Mouse (Mus musculus) hematopoietic stem cell, adult 5-6 weeks (primary cell): Measurements from ENCODE around the gene Fbf1. TPM values are rescaled to one million over a fixed set of nuclear protein-coding genes. Genes with fewer than 3 reads are reported as not detected.

Experiments used
- ATAC-seq, 2 experiments: fragments of 125-278 bp in 1 of 2; replicated peaks in 1 of 2; 2 replicates each; pipeline ENCODE4 v1.8.0; 2016 to 2017; ENCODE audit warnings: inconsistent platforms in 2 of 2, mild to moderate bottlenecking in 2 of 2, moderate number of reproducible peaks in 2 of 2, low read depth in 1 of 2, moderate TSS enrichment in 1 of 2; ENCODE audit not compliant: low FRiP score in 2 of 2, poor library complexity in 2 of 2, severe bottlenecking in 2 of 2, insufficient read depth in 1 of 2, low TSS enrichment in 1 of 2
- total RNA-seq: library from RNA; stranded (forward); fragments of 172-1452, 232-1000 nt; gene quantifications from 2 replicates; pipeline ENCODE4 v1.2.3, GENCODE M21; 2017

Fbf1 gene
- total RNA-seq, 1 experiment from 2014 or later = 46.2 TPM

DNA sequence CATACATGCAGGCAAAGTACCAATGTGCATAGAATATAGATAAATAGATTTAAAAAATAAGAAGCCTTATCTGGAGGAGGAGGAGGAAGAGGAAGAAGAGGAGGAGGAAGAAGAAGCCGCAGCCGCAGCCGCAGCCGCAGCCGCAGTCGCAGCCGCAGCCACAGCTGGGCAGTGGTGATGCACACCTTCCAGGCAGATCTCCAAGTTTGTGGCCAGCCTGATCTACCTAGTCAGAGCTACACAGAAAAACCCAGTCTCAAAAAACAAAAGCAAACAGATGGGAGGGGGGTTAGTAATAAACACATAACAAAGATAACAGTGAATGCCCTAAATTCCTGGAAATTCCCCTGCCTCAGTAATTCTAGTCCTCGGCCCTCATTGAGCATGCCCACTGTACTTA is 26.7 kb upstream of the Fbf1 start:
- ATAC-seq = no peak

DNA sequence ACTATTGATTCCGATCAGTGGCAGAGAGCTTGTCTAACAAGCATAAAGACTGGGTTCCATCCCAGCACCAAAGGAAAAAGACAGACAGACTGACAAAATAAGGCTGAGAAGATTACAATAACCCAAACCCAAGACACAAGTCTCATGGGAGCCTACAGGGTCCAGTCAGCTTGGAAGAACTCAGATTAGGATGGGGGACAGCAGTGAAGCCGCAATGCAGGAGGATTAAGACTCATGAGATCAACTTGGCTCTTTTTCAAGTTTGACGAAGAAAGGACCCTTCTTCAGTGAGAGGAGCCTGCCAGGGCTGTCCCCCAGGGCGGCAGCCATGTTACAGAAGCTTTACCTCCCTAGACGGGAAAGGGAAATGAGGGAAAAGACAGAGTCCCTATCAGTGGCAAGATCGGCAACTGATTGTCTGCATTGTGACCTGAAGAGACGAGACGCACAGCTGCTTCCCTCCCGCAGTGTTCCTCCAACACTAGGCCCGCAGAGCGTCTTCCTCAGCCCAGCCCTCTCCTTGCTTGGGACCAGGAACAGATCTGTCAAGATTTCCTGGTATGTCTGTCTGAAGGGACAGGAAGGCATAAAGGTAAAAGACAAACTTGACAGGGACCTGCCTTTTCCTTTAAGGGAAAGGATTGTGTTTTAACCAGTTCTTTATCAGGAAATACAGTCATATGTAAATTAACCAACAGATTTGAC is 19.4 kb upstream of the Fbf1 start:
- ATAC-seq = no peak

DNA sequence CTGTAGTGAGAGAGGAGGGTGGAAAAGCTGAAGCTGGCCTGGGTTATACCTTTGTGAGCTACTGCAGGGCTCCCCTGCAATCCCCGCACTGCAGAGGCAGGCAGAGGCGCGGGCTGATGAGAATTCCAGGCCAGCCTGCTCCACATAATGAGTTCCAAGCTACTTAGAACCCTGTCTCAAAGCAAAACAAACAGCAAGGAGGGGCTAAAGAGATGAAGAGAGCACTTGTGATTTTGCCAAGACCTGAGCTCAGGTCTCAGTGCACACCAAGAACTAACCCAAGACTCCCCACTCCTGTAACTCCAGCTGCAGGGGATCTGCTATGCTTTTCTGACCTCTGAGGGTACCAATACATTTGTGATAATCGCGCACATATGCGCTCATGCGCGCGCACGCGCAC is 18.4 kb upstream of the Fbf1 start:
- ATAC-seq = no peak

DNA sequence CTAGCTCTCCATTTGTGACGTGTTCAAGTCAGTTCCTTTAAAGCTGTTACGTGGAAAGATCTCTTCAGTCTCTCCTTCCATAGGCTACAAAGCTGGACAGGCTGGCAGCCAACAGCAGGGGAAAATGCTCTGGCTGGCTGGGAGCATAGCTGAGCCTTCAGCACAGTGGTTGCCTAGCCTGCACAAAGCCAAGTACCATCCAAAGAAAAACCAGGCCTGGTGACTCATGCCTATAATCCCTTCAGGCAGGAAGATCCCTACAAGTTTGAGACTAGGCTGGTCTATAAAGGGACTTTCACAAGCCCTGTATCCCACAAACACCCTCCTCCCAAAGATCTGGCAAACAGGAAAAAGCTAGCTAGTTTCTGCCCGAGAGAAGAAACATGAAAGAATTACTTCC is 17.9 kb upstream of the Fbf1 start:
- ATAC-seq = no peak

DNA sequence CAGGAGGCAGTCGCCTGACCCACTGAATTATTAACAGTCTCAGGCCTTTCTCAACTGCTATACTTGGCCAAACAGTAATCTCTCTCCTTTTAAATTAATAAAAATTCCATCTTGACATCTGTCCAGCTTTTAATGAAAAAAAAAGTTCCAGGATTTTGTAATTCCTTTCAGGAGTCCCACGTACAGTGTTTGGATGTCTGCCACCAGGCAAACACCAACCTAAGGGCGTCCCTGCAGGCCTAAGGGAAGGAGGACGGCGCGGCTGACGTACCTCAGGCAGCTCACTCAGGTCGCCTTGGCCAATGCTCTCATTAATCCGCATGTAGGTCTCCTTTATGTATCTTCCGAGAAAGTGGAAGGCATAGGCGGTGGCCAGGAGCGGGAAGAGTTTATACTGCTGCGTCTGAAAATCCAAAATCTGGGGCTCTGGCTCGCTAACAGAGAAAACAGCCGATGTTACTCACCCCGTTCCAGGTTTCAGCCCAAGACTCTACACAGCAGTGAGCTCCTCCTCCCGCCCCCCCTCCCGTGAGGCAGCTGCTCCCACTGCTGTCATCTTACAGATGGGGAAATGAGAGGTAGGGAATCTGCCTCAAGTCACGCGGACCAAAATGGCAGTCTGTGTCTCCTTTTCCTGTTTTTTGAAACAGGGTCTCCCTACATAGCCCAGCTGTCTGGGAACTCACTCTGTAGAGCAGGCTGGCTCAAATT is 10.6 kb upstream of the Fbf1 start:
- no peak for ATAC-seq

DNA sequence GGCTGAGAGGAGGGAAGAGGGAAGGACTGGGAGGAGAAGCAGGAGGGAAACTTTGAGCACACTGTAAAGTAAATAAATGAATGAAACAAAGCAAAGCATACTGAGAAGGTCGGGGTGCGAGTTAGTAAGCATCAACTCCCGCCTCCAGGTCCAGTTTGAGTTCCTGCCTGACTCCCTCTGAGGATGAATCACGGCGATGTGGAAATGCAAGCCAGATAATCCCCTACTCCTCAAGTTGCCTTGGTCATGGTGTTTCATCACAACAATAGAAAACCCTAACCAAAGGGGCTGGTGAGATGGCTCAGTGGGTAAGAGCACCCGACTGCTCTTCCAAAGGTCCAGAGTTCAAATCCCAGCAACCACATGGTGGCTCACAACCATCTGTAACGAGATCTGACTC is 8.0 kb upstream of the Fbf1 start:
- no peak for ATAC-seq

DNA sequence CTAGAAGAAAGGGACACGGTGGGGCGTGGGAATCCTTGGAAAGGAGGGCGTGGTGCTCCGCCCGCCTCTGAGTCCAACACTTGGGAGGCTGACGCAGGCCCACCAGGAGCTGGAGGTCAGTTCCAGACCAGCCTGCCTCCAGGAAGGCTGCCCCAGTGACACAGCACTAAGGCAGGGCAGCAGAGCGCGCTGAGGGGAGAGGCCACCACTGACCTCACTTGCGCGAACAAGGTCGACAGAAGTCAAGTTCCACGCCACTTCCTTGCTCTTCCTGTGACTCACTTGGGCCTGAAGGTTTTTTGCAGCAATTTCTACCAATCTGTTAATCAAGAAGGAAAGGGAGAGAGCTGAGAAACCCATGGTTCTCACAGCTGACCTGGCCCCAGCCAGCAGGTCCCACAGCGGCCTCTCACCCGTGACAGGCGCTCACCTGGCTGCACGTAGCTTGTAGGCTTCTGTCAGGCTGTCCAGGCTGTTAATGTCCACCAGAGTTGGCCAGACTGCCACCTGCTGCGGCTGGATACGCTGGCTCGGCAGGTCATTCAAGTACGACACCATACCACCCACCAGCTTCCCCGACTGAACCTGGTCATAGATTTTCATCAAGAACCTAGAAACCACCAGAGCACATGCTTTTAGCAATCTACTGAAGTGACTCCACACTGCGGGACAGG is 6.9 kb upstream of the Fbf1 start:
- no peak for ATAC-seq

DNA sequence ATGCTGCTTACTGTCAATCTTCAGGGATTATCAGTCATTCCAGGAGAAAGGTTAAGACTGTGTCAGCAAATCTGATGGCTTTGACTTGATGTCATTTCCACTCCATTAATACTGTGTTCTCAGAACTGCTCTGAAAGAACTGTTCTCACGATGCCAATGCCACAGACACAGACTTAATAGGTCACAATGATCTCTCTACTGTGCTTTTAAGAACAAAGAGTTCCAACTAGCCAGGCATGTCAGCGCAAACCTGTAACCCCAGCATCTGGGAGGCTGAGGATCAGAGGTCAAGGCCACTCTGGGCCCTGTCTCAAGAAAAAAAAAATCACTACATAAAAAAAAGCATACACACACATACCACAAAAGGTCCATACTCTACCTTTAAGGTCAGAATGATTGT is 4.0 kb upstream of the Fbf1 start:
- ATAC-seq = no peak

DNA sequence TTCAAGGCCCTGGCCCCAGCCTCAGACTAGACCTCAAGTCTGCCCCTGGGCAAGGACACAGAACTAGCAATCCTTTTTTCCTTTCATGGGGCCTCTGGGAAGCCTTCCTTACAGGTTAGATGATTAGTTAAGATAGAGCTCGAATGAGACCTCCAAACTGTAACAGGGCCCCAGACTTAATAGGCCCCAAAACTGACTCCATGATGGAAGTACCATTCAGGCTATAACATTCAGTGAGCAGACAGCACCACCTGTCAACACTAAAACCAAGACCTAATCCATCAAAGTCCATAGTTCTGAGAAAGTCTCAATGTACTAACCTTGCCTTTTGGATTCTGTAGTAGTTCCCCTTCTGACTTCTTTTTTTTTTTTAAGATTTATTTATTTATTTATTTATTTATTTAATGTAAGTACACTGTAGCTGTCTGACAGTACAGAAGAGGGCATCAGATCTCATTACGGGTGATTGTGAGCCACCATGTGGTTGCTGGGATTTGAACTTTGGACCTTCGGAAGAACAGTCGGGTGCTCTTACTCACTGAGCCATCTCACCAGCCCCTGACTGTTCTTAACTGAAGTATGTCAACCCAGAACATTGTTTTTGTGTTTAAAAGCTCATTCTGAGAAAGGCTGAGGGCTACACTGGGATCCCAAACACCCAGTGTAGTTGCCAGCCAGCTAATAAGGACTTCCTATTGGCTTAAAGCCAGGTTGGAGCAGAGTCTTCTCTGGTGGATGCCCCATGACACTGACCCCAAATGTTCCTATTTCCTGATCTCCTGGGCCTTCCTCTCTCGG is 2.2 kb upstream of the Fbf1 start:
- ATAC-seq = no peak

DNA sequence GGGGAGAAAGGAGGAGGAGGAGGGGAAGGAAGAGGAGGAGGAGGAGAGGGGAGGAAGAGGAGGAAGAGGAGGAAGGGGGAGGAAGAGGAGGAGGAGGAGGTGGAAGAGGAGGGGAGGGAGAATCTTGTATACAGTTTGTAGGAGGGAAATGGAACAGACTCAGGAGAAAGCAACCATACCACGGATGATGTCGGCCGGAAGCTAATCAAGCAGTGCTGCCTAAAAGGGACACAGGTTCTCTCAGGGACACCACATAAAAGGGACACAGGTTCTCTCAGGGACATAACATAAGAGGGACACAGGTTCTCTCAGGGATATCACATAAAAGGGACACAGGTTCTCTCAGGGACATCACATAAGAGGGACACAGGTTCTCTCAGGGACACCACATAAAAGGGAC is 1.2 kb upstream of the Fbf1 start:
- ATAC-seq = no peak

DNA sequence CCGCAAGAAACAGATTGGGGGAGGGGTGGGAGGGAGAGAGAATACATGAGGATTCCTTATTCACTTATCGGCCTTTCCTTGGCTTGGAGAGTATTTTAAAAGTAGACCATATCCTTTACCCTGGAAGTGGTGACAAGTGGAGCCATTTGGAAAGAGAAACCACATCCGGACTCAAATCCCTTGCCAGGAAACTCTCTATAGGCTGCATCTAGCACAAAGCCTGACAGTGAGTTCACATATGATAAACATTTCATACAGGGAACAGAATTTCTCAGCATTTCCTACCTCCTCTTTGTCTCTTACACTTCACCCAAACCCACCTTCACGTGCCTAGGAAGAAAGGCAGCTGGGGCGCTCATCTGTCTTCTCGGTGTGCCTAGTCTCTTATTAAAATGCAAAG is 734 bp downstream of the Fbf1 start:
- ATAC-seq = no peak

DNA sequence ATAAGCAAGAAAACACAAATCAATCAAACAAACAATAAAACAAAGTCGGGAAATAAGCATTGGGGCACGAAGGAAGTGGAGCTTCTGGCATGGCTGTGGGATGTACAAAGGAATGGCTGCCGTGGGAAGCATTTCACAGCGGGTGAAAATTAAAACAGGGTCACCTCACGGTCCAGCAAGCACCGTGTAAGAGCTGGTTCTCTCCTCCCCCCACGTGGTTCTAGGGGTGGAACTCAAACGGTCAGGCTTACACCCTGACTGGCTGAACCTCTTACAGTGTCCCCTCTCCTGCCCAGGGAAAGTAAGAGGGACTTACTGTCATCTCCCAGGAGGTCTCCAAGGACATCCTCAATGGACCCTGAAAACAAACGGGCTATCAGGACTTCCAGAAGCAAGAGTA is 5.0 kb downstream of the Fbf1 start:
- ATAC-seq = no peak

DNA sequence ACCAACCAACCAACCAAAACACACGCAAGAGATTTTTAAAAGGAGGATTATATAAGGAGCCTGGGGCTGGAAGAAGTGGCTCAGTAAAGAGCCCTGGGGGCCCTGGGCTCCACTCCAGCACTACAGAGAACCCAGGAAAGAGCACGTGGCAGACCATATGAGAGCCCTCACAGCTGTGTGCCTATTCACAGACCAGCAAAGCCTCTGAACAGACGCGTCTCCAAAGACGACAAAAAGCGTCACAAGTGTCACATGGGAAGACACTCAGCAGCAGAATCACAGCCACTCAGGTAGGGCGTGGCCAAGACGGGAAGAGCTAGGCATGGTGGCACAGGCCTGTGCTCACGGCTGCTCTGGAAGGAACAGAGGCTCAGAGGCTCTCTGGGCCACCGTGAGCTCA is 5.8 kb downstream of the Fbf1 start:
- no peak for ATAC-seq

DNA sequence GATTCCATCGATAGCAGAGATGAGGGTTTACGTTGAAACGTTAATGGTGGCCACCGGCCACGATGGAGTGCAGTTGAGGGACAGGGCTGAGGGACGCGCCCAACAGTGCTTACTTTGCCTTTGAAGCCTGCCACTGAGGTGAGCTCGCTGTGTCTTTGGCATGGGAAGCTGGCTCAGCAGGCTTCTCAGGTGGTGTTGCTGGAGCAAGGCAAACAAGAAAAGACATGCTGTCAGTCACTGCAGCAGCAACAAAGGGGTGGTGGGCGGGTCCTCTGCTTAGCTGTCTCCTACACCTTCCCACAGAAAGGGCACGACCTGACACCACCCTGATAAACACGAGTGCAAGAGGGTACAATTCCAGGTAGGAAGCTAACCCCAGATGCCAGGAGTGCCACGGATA is 6.7 kb downstream of the Fbf1 start:
- no peak for ATAC-seq

DNA sequence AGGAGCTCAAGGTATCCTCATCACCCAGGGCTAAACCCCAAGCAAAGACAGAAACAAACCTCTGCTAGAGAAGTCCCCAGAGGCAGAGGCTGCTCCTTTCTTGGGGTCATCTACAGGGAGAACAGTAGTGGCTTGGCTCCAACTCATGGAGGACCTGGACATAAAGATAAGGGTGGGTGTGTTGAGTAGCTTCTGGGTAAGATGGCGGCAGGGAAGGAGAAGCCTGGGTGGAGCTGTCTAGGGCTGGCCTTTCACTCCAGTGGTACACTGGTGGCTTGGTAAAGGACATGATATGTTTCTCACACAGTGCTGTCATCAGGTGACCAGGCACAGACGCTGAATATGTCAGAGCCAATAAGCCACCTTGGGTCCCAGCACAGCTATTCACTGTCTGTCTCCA is 17.0 kb downstream of the Fbf1 start:
- no peak for ATAC-seq

DNA sequence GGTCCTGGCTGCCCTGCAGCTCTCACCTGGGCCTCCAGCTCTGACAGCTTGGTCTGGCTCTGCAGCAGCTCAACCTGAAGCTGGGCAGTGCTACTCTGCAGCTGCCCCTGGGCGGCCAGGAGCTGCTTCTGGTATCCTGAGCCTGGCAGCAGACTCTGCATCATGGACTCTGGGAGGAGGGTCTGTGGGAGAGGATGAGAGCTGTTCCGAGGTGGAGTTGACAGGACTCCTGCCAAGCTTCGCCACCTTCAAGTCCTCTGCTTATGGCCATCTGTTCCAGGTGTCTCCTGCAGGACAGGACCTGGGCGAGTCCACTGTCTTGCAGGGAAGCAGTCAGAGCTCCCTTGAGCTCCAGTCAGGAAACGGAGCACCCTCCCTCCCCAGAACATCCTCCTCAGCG is 18.6 kb downstream of the Fbf1 start:
- ATAC-seq = no peak

DNA sequence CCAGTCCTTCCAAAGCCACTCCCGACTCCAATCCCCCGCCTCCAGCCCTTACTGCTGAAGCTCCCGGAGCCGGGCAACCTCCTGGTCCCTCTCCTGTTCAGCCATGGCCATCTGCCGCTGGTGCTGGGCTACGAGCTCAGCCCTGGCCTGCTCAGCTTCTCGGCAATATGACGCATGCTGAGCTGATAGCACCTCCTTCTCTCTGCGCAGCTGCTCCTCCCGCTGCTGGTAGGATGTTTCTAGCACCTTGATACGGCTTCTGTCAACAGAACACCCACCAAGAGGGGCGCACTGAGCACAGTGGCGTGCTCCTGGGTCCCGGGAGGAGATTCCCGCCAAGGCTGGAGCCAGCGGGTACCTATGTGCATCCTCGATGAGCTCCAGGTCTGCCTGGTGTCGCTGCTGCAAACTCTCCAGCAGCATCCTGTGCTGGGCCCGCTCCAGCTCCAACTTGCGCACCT is 19.2 kb downstream of the Fbf1 start:
- no peak for ATAC-seq
